Mouse (Mus musculus) liver, postnatal 0 days (tissue): ENCODE data around the gene Mapre3.

Experiments used
- CTCF ChIP-seq: sonication (generic); IDR thresholded peaks from 2 replicates; pipeline ENCODE4 v1.5.1; 2016; ENCODE audit warnings: antibody characterized with exemption, low read depth
- EP300 ChIP-seq: IDR thresholded peaks from 2 replicates; pipeline ENCODE4 v1.6.1; 2016; ENCODE audit warnings: antibody characterized with exemption, low read depth, mild to moderate bottlenecking

DNA sequence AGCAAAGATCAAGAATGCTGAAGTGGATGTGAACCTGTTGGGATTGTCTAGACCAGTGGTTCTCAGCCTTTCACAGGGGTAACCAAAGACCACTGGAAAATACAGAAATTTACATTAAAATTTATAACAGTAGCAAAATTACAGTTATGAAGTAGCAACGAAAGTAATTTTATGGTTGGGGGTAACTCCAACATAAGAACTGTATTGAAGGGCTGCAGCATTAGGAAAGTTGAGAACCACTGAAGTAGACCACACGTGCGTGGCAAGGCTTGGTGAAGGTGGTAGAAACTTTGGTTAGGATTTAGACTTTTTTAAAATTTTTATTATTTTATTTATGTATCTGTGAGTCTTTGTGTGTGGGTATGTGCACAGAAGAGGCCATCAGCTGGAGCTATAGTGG lies 53.3 kb downstream of the Mapre3 start, which contains the start of gene Tmem214:
- TF ChIP-seq EP300 (no peak), CTCF (no peak)
